Mouse (Mus musculus) neural tube, embryonic 15.5 days (tissue): ENCODE measurements at regions not wholly inside any gene's neighbourhood (a gene's known extent, or its start where the extent isn't known, plus 50 kb on each side); places are given as distances from the start of the nearest gene placed in this dataset.

ENCODE experiments used
- ATAC-seq: fragments of 200-750 bp; cut with Nextera tagmentation; 2 replicates; pipeline ENCODE4 v1.8.0; 2017; ENCODE audit warnings: mild to moderate bottlenecking, moderate TSS enrichment, moderate library complexity; ENCODE audit not compliant: low FRiP score
- H3K27ac ChIP-seq: fragments of 300-500 bp; sonication (generic); replicated peaks from 2 replicates; pipeline ENCODE4 v1.5.1; 2015; ENCODE audit warnings: mild to moderate bottlenecking, inconsistent platforms
- H3K27me3 ChIP-seq: fragments of 300-500 bp; sonication (generic); replicated peaks from 2 replicates; pipeline ENCODE4 v1.6.1; 2015; ENCODE audit warnings: inconsistent platforms
- H3K36me3 ChIP-seq: fragments of 300-500 bp; sonication (generic); 2 replicates; pipeline ENCODE4 v1.6.1; 2015; ENCODE audit warnings: inconsistent platforms
- H3K4me1 ChIP-seq: fragments of 300-500 bp; sonication (generic); 2 replicates; pipeline ENCODE4 v1.6.1; 2015; ENCODE audit warnings: inconsistent platforms
- H3K4me2 ChIP-seq: fragments of 300-500 bp; sonication (generic); 2 replicates; pipeline ENCODE4 v1.6.1; 2015; ENCODE audit warnings: inconsistent platforms, mild to moderate bottlenecking, moderate library complexity
- H3K4me3 ChIP-seq: fragments of 300-500 bp; sonication (generic); replicated peaks from 2 replicates; pipeline ENCODE4 v1.5.1; 2015; ENCODE audit warnings: mild to moderate bottlenecking, inconsistent platforms
- H3K9ac ChIP-seq: fragments of 300-500 bp; sonication (generic); replicated peaks from 2 replicates; pipeline ENCODE4 v1.6.1; 2015; ENCODE audit warnings: mild to moderate bottlenecking, inconsistent platforms
- H3K9me3 ChIP-seq: fragments of 300-500 bp; sonication (generic); replicated peaks from 2 replicates; pipeline ENCODE4 v1.6.1; 2016; ENCODE audit warnings: inconsistent platforms
- WGBS: fragments of 180-500 bp; shearing (Covaris S2); methylation state at CpG from one replicate; pipeline ENCODE4 v1.1.7; 2015; ENCODE audit warnings: mixed read lengths; 5-methylcytosine and 5-hydroxymethylcytosine counted together

DNA sequence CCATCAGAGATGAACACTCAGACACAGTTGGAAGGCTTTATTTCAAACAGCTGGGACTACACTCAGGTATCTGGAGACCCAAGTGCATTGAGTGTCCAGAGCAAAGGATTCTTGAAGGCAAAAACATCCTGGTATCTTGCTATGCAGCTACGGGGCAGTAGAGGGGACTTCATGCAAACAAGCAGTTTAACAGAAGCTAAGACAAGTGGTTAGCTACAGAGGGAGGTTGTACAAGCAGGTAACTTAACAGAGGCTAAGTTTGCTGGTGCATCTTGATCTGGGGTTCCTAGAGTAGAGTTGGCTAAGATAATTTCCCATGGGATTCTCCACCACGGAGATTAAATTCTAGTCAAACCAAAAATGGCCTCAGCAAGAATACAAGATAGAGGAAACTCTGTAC lies 145.5 kb upstream of the Zfp618 start:
- H3K4me1 ChIP-seq: peaks cover 21% of the 10 kb centered on the region
- no peak overlapping the region for H3K4me3 ChIP-seq
- no peaks in the 10 kb centered on the region for H3K9me3 ChIP-seq
- no peaks in the 10 kb centered on the region for H3K27me3 ChIP-seq
- H3K9ac ChIP-seq: no peak overlapping the region
- WGBS: 97% methylated on average over 2 of the region's 2 CpGs
- ATAC-seq: no peak
- H3K4me2 ChIP-seq: no peak overlapping the region
- H3K27ac ChIP-seq: no peak overlapping the region
- H3K36me3 ChIP-seq: no peaks in the 10 kb centered on the region

DNA sequence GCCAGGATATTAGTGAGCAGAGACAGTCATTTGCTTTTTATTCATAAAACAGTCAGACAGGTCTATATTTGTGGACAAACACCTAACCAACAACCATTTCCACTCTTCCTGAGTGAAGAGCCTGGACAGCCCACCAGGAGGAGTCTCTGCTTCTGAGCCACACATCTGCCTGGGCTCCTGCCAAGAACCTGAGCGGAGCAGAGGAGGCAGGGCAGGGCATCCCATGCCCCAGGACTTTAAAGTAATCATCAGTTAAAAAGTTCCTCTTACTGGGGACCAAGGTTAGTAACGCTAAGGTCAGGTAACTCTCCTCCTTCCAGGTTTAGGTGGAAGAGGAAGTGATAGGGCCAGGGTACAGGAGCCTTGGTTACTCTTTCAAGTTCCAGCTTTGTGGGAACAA lies 144.1 kb upstream of the Zfp618 start:
- no peaks in the 10 kb centered on the region for H3K27me3 ChIP-seq
- peaks cover 23% of the 10 kb centered on the region for H3K4me1 ChIP-seq
- no peak overlapping the region for H3K27ac ChIP-seq
- H3K9ac ChIP-seq: no peak overlapping the region
- no peaks in the 10 kb centered on the region for H3K36me3 ChIP-seq
- no peak for ATAC-seq
- no peak overlapping the region for H3K4me3 ChIP-seq
- H3K4me2 ChIP-seq: no peak overlapping the region
- WGBS: 47% methylated on average over 2 of the region's 2 CpGs
- H3K9me3 ChIP-seq: no peaks in the 10 kb centered on the region

GRCm38 (mm10) chr4:62822568-62822967 lies 142.8 kb upstream of the Zfp618 start:
- no peak overlapping the region for H3K9ac ChIP-seq
- H3K9me3 ChIP-seq: no peaks in the 10 kb centered on the region
- H3K36me3 ChIP-seq: no peaks in the 10 kb centered on the region
- peaks cover 23% of the 10 kb centered on the region for H3K4me1 ChIP-seq
- ATAC-seq: no peak
- no peak overlapping the region for H3K4me3 ChIP-seq
- H3K27me3 ChIP-seq: no peaks in the 10 kb centered on the region
- H3K4me2 ChIP-seq: no peak overlapping the region
- WGBS: 37% methylated on average over 7 of the region's 7 CpGs
- H3K27ac ChIP-seq: no peak overlapping the region

GRCm38 (mm10) chr4:62823082-62823481 lies 142.3 kb upstream of the Zfp618 start:
- Histone ChIP-seq H3K27me3 (no peaks in the 10 kb centered on the region), H3K4me2 (no peak overlapping the region), H3K36me3 (no peaks in the 10 kb centered on the region), H3K27ac (peak overlapping the region; percentile 24; the same call in 1 of the 2 replicates), H3K9me3 (no peaks in the 10 kb centered on the region), H3K9ac (no peak overlapping the region), H3K4me3 (no peak overlapping the region), H3K4me1 (peaks cover 23% of the 10 kb centered on the region)
- no peak for ATAC-seq
- 46% methylated on average over 7 of the region's 7 CpGs for WGBS

- Histone ChIP-seq H3K36me3 (no peaks in the 10 kb centered on the region), H3K27ac (peak overlapping the region; percentile 24; the same call in 1 of the 2 replicates), H3K27me3 (no peaks in the 10 kb centered on the region), H3K9me3 (no peaks in the 10 kb centered on the region), H3K4me2 (no peak overlapping the region), H3K9ac (no peak overlapping the region), H3K4me1 (peaks cover 23% of the 10 kb centered on the region), H3K4me3 (no peak overlapping the region)
- WGBS: 18% methylated on average over 9 of the region's 9 CpGs
- peak; percentile 63; the same call in 1 of the 2 replicates for ATAC-seq
Observed at GRCm38 (mm10) chr4:62823555-62824250, 141.7 kb upstream of the Zfp618 start.

DNA sequence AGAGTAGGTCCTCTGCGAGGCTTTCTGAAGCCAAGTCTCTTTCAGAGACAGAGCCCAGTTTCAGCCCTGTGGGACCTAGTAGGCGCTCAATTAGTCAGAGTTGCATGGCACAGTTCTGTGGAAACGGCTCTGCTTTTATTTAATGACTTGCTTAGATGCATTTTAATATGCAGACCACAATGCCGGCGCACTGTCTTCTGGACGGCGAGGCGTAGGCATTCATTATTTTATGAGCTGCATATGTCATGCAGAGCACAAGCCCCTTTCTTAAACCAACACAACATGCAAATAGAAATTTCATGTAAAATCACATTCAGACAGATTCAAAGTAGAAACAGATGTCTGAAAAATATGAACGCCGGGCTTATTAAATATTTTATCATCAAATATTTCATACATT lies 140.8 kb upstream of the Zfp618 start:
- no peak overlapping the region for H3K9ac ChIP-seq
- no peaks in the 10 kb centered on the region for H3K9me3 ChIP-seq
- ATAC-seq: peak; percentile 51; the same call in 1 of the 2 replicates
- no peak overlapping the region for H3K4me3 ChIP-seq
- 36% methylated on average over 10 of the region's 10 CpGs for WGBS
- H3K27ac ChIP-seq: 0 out of 2 replicates have a peak overlapping the region, but pooled peaks have one; percentile 37
- H3K4me1 ChIP-seq: peaks cover 26% of the 10 kb centered on the region
- H3K36me3 ChIP-seq: no peaks in the 10 kb centered on the region
- H3K4me2 ChIP-seq: no peak overlapping the region
- no peaks in the 10 kb centered on the region for H3K27me3 ChIP-seq

GRCm38 (mm10) chr4:62825256-62825655 lies 140.1 kb upstream of the Zfp618 start:
- no peak overlapping the region for H3K4me3 ChIP-seq
- H3K27me3 ChIP-seq: no peaks in the 10 kb centered on the region
- WGBS: 75% methylated on average over 5 of the region's 5 CpGs
- H3K4me1 ChIP-seq: peaks cover 26% of the 10 kb centered on the region
- H3K4me2 ChIP-seq: no peak overlapping the region
- no peak overlapping the region for H3K9ac ChIP-seq
- no peaks in the 10 kb centered on the region for H3K36me3 ChIP-seq
- no peaks in the 10 kb centered on the region for H3K9me3 ChIP-seq
- H3K27ac ChIP-seq: peak overlapping the region; percentile 33; the same call in 1 of the 2 replicates
- ATAC-seq: no peak

GRCm38 (mm10) chr4:62828963-62829362 lies 136.4 kb upstream of the Zfp618 start:
- H3K4me1 ChIP-seq: peaks cover 16% of the 10 kb centered on the region
- H3K27ac ChIP-seq: no peak overlapping the region
- H3K4me3 ChIP-seq: no peak overlapping the region
- no peaks in the 10 kb centered on the region for H3K9me3 ChIP-seq
- no peaks in the 10 kb centered on the region for H3K27me3 ChIP-seq
- no peak overlapping the region for H3K4me2 ChIP-seq
- H3K9ac ChIP-seq: no peak overlapping the region
- 59% methylated on average over 7 of the region's 7 CpGs for WGBS
- no peaks in the 10 kb centered on the region for H3K36me3 ChIP-seq
- ATAC-seq: no peak

- H3K4me2 ChIP-seq: 0 out of 2 replicates have a peak overlapping the region, but pooled peaks have one; percentile 15
Observed at GRCm38 (mm10) chr4:62833944-62834343, 131.4 kb upstream of the Zfp618 start.

GRCm38 (mm10) chr4:62836875-62837274 lies 128.5 kb upstream of the Zfp618 start:
- no peaks in the 10 kb centered on the region for H3K36me3 ChIP-seq
- H3K4me3 ChIP-seq: no peak overlapping the region
- no peaks in the 10 kb centered on the region for H3K9me3 ChIP-seq
- no peak overlapping the region for H3K9ac ChIP-seq
- no peak for ATAC-seq
- no peak overlapping the region for H3K27ac ChIP-seq
- H3K4me2 ChIP-seq: no peak overlapping the region
- peaks cover 6% of the 10 kb centered on the region for H3K4me1 ChIP-seq
- 73% methylated on average over 6 of the region's 6 CpGs for WGBS
- H3K27me3 ChIP-seq: no peaks in the 10 kb centered on the region

More at GRCm38 (mm10) chr4:62833944-62834343, 131.4 kb upstream of the Zfp618 start:
- Histone ChIP-seq H3K27ac (no peak overlapping the region), H3K4me3 (no peak overlapping the region), H3K9ac (no peak overlapping the region), H3K4me1 (peaks cover 8% of the 10 kb centered on the region), H3K9me3 (no peaks in the 10 kb centered on the region), H3K27me3 (no peaks in the 10 kb centered on the region), H3K36me3 (no peaks in the 10 kb centered on the region)
- ATAC-seq: peak; percentile 76
- WGBS: 6% methylated on average over 7 of the region's 7 CpGs

DNA sequence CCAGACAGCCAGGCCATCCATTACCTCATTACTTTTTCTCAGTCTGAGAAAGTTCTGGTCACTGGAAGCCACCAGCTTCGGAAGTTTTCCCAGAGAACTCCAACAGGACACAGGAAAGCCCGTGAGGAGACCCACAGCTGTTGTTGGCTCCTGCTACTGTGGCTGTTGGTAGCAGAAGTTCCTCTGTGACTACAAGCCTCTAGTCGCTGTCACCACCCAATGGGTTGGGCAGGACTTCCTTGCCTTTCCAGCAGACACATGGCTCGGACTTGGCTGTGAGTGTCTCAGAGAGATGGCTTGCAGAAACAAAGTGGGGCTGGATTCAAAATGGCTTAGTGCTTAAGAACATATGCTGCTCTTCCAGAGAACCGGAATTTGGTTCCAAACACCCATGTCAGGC lies 114.8 kb upstream of the Zfp618 start:
- ATAC-seq: no peak
- Histone ChIP-seq H3K27ac (no peak overlapping the region), H3K4me2 (no peak overlapping the region), H3K36me3 (no peaks in the 10 kb centered on the region), H3K4me1 (no peaks in the 10 kb centered on the region), H3K9ac (no peak overlapping the region), H3K27me3 (no peaks in the 10 kb centered on the region), H3K4me3 (no peak overlapping the region), H3K9me3 (no peaks in the 10 kb centered on the region)
- 81% methylated on average over 5 of the region's 5 CpGs for WGBS

GRCm38 (mm10) chr4:62853335-62853734 lies 112.0 kb upstream of the Zfp618 start:
- no peaks in the 10 kb centered on the region for H3K4me1 ChIP-seq
- no peak overlapping the region for H3K4me2 ChIP-seq
- no peak overlapping the region for H3K4me3 ChIP-seq
- no peak overlapping the region for H3K9ac ChIP-seq
- ATAC-seq: no peak
- no peaks in the 10 kb centered on the region for H3K9me3 ChIP-seq
- 87% methylated on average over 1 of the region's 1 CpGs for WGBS
- H3K27ac ChIP-seq: no peak overlapping the region
- no peaks in the 10 kb centered on the region for H3K27me3 ChIP-seq
- no peaks in the 10 kb centered on the region for H3K36me3 ChIP-seq
